Mouse (Mus musculus) midbrain, embryonic 11.5 days (tissue): ENCODE results near the gene Rnf213. TPM values are rescaled to one million over a fixed set of nuclear protein-coding genes. Genes with fewer than 3 reads are reported as not detected.
A peak's percentile ranks its signal among the peaks of the same experiment; 100 is the strongest.

ENCODE experiments used
- ATAC-seq: fragments of 200-750 bp; cut with Nextera tagmentation; 2 replicates; pipeline ENCODE4 v1.8.0; 2017; ENCODE audit warnings: moderate TSS enrichment, moderate library complexity; ENCODE audit not compliant: low FRiP score
- DNase-seq: peaks from one replicate; pipeline ENCODE4 v3.0.0; 2015; ENCODE audit warnings: low spot score; ENCODE audit errors: missing footprints
- H3K27ac ChIP-seq: fragments of 300-500 bp; sonication (generic); 2 replicates; pipeline ENCODE4 v1.5.1; 2014; ENCODE audit warnings: low read depth, low read length
- H3K27me3 ChIP-seq: fragments of 300-500 bp; sonication (generic); 2 replicates; pipeline ENCODE4 v1.6.1; 2014; ENCODE audit warnings: mild to moderate bottlenecking, low read length, moderate library complexity, mixed read lengths; ENCODE audit not compliant: control insufficient read depth, insufficient read depth
- H3K36me3 ChIP-seq: fragments of 300-500 bp; sonication (generic); 2 replicates; pipeline ENCODE4 v1.6.1; 2014; ENCODE audit warnings: mild to moderate bottlenecking, low read length, moderate library complexity, mixed read lengths; ENCODE audit not compliant: control insufficient read depth, insufficient read depth
- H3K4me1 ChIP-seq: fragments of 300-500 bp; sonication (generic); 2 replicates; pipeline ENCODE4 v1.6.1; 2014; ENCODE audit warnings: low read length; ENCODE audit not compliant: control insufficient read depth, insufficient read depth
- H3K4me2 ChIP-seq: fragments of 300-500 bp; sonication (generic); 2 replicates; pipeline ENCODE4 v1.6.1; 2014; ENCODE audit warnings: mild to moderate bottlenecking, moderate library complexity
- H3K4me3 ChIP-seq: fragments of 300-500 bp; sonication (generic); 2 replicates; pipeline ENCODE4 v1.5.1; 2014; ENCODE audit warnings: low read depth, low read length
- H3K9ac ChIP-seq: fragments of 300-500 bp; sonication (generic); 2 replicates; pipeline ENCODE4 v1.6.1; 2014; ENCODE audit warnings: low read length
- H3K9me3 ChIP-seq: fragments of 300-500 bp; sonication (generic); 2 replicates; pipeline ENCODE4 v1.6.1; 2016; ENCODE audit warnings: low read length; ENCODE audit not compliant: control insufficient read depth
- WGBS: fragments of 180-500 bp; shearing (Covaris S2); extraction: QIAGEN DNeasy Blood & Tissue Kit; methylation state at CpG from one replicate; pipeline ENCODE4 v1.1.7; 2014; 5-methylcytosine and 5-hydroxymethylcytosine counted together
- polyA plus RNA-seq: library from polyadenylated mRNA; unstranded; fragments of >200 nt; fragmentation: Nextera tagmentation; extraction: Ambion mirVana; gene quantifications from 2 replicates; pipeline ENCODE4 v1.2.1, GENCODE M21; 2014

Rnf213 gene
- polyA plus RNA-seq, 1 experiment from 2014 or later = 1.7 TPM

DNA sequence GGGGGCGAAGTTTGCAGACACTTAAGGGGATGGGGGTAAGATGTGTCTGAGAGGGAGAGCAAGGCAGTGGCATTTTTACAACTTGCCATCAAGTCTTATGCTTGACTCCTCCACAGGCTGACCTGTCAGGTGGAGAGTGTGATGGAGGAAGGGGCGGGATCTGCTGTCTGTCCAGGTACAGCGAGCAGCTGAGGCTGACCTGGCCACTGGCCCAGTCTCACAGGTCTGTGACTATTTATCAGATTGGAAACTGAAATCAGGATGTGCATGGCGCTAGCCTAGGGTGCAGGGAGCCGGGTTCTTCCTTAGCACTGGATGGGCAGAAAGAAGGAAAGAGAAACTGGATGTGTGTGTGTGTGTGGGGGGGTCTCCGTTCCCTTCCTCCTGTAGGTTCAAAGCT is 1.3 kb downstream of the Rnf213 start:
- no peaks in the 10 kb centered on the region for H3K9me3 ChIP-seq
- no peak for DNase-seq
- H3K4me2 ChIP-seq = no peak overlapping the region
- H3K27me3 ChIP-seq = peaks cover 72% of the 10 kb centered on the region
- H3K27ac ChIP-seq = no peak overlapping the region
- H3K36me3 ChIP-seq = no peaks in the 10 kb centered on the region
- no peak for ATAC-seq
- no peak overlapping the region for H3K9ac ChIP-seq
- H3K4me3 ChIP-seq = no peak overlapping the region
- peaks cover 19% of the 10 kb centered on the region for H3K4me1 ChIP-seq
- WGBS = 51% methylated on average over 6 of the region's 6 CpGs

DNA sequence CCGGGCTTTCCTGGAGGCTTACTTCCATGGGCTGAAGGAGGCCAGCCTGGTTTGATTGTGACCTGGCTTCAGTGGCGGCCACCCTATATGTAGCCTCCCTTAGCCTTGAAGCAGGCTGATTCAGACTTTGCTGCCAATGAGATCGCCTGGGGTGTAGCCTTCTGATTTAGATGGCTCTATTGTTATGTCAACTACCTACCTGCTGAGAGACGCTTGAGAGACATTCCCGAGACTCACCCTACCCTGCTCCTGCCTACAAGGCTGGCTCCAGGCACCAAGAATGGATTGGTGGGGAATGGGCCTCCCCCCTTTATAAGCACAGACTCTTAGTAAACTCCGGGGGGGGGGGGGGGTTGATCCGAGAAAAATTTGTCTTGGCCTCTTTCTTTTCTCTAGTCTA is 2.5 kb downstream of the Rnf213 start:
- no peak for ATAC-seq
- no peak for DNase-seq
- Histone ChIP-seq H3K4me2 (no peak overlapping the region), H3K4me1 (peaks cover 12% of the 10 kb centered on the region), H3K4me3 (no peak overlapping the region), H3K27ac (no peak overlapping the region), H3K9ac (no peak overlapping the region), H3K36me3 (no peaks in the 10 kb centered on the region), H3K9me3 (no peaks in the 10 kb centered on the region), H3K27me3 (peaks cover 60% of the 10 kb centered on the region)
- WGBS = 2% methylated on average over 7 of the region's 7 CpGs

- 14% methylated on average over 13 of the region's 13 CpGs for WGBS
- no peak overlapping the region for H3K9ac ChIP-seq
- no peak overlapping the region for H3K27ac ChIP-seq
- no peak for DNase-seq
- no peak overlapping the region for H3K4me3 ChIP-seq
- no peaks in the 10 kb centered on the region for H3K9me3 ChIP-seq
- no peak for ATAC-seq
- peaks cover 7% of the 10 kb centered on the region; the same call in 1 of the 2 replicates for H3K4me1 ChIP-seq
- no peaks in the 10 kb centered on the region for H3K36me3 ChIP-seq
- no peak overlapping the region for H3K4me2 ChIP-seq
- H3K27me3 ChIP-seq = peaks cover 55% of the 10 kb centered on the region
These were observed 3.0 kb downstream of the Rnf213 start for GRCm38 (mm10) chr11:119395931-119396330.

GRCm38 (mm10) chr11:119396461-119396860 is 3.6 kb downstream of the Rnf213 start:
- no peaks in the 10 kb centered on the region for H3K36me3 ChIP-seq
- no peak overlapping the region for H3K9ac ChIP-seq
- no peaks in the 10 kb centered on the region for H3K9me3 ChIP-seq
- peaks cover 7% of the 10 kb centered on the region; the same call in 1 of the 2 replicates for H3K4me1 ChIP-seq
- WGBS = 35% methylated on average over 7 of the region's 7 CpGs
- DNase-seq (no peak), ATAC-seq (no peak)
- no peak overlapping the region for H3K4me3 ChIP-seq
- peaks cover 50% of the 10 kb centered on the region for H3K27me3 ChIP-seq
- H3K27ac ChIP-seq = no peak overlapping the region
- no peak overlapping the region for H3K4me2 ChIP-seq

- Histone ChIP-seq H3K27me3 (no peaks in the 10 kb centered on the region), H3K4me2 (no peak overlapping the region), H3K27ac (no peak overlapping the region), H3K9me3 (no peaks in the 10 kb centered on the region), H3K9ac (no peak overlapping the region), H3K36me3 (no peaks in the 10 kb centered on the region), H3K4me1 (no peaks in the 10 kb centered on the region), H3K4me3 (no peak overlapping the region)
- ATAC-seq (no peak), DNase-seq (no peak)
- 59% methylated on average over 11 of the region's 11 CpGs for WGBS
These were observed 9.7 kb downstream of the Rnf213 start for GRCm38 (mm10) chr11:119402501-119403160.

DNA sequence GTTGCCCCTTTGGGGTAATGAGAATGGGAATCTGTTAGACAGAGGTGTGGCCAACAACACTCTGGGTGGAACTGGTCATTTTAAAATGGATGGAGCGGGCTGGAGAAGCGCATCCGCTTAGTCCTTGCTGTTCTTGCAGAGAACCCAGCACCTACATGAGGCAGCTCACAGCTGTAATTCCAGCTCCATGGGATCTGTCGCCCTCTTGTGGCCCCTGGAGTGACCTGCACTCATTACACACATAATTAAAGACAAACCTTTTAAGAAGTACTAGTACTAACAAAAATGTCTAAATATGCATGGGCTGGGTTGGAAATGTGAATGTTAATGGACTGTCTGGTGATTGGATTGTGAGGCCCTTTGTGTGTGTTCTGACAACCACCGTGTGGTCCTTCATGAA is 11.7 kb downstream of the Rnf213 start:
- H3K4me2 ChIP-seq = no peak overlapping the region
- DNase-seq (peak; percentile 90), ATAC-seq (no peak)
- H3K4me3 ChIP-seq = no peak overlapping the region
- no peaks in the 10 kb centered on the region for H3K9me3 ChIP-seq
- no peaks in the 10 kb centered on the region for H3K36me3 ChIP-seq
- no peaks in the 10 kb centered on the region for H3K4me1 ChIP-seq
- WGBS = 52% methylated on average over 5 of the region's 5 CpGs
- H3K27me3 ChIP-seq = no peaks in the 10 kb centered on the region
- H3K9ac ChIP-seq = no peak overlapping the region
- H3K27ac ChIP-seq = no peak overlapping the region

GRCm38 (mm10) chr11:119407381-119407780 is 14.5 kb downstream of the Rnf213 start:
- 93% methylated on average over 6 of the region's 6 CpGs for WGBS
- H3K27ac ChIP-seq = no peak overlapping the region
- ATAC-seq (no peak), DNase-seq (no peak)
- no peaks in the 10 kb centered on the region for H3K36me3 ChIP-seq
- H3K4me3 ChIP-seq = no peak overlapping the region
- no peaks in the 10 kb centered on the region for H3K27me3 ChIP-seq
- no peaks in the 10 kb centered on the region for H3K4me1 ChIP-seq
- no peak overlapping the region for H3K4me2 ChIP-seq
- H3K9me3 ChIP-seq = no peaks in the 10 kb centered on the region
- H3K9ac ChIP-seq = no peak overlapping the region

DNA sequence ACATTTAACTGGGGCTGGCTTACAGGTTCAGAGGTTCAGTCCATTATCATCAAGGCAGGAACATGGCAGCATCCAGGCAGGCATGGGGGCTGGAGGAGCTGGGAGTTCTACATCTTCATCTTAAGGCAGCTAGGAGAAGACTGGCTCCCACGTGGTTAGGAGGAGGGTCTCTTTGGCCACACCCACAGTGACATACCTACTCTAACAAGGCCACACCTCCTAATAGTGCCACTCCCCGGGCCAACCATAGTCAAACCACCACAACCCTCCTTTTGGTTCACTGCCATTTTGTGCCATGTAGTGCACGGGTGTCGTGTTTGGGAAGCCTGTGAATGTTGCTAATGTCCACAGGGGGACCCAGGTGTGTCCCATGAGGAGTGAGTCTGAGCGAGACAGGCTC is 15.1 kb downstream of the Rnf213 start:
- Histone ChIP-seq H3K4me1 (no peaks in the 10 kb centered on the region), H3K27ac (no peak overlapping the region), H3K9me3 (no peaks in the 10 kb centered on the region), H3K4me2 (no peak overlapping the region), H3K4me3 (no peak overlapping the region), H3K36me3 (no peaks in the 10 kb centered on the region), H3K9ac (no peak overlapping the region), H3K27me3 (no peaks in the 10 kb centered on the region)
- DNase-seq = no peak
- WGBS = 52% methylated on average over 5 of the region's 5 CpGs
- ATAC-seq = no peak

GRCm38 (mm10) chr11:119419327-119420118 is 26.6 kb downstream of the Rnf213 start:
- 62% methylated on average over 16 of the region's 16 CpGs for WGBS

More at GRCm38 (mm10) chr11:119419327-119420118, 26.6 kb downstream of the Rnf213 start:
- Histone ChIP-seq H3K4me3 (no peak overlapping the region), H3K27me3 (no peaks in the 10 kb centered on the region; the same call in 1 of the 2 replicates), H3K4me1 (no peaks in the 10 kb centered on the region), H3K9me3 (no peaks in the 10 kb centered on the region), H3K27ac (no peak overlapping the region), H3K36me3 (no peaks in the 10 kb centered on the region), H3K9ac (no peak overlapping the region), H3K4me2 (no peak overlapping the region)
- DNase-seq (no peak), ATAC-seq (no peak)
